Mouse (Mus musculus) WW6 (cell line): ENCODE results near the gene Gm37240.

Experiments
- DNase-seq: peaks from one replicate; pipeline ENCODE4 v3.0.0-alpha.2; 2013; ENCODE audit warnings: low read depth, low spot score

The Gm37240 gene

GRCm38 (mm10) chr3:85827283-85827682, 60.0 kb downstream of the Gm37240 start:
- no peak for DNase-seq

- DNase-seq: no peak
Observed at GRCm38 (mm10) chr3:85820839-85821548, 66.3 kb downstream of the Gm37240 start.

- DNase-seq: no peak
Observed at GRCm38 (mm10) chr3:85819319-85819718, 68.0 kb downstream of the Gm37240 start.

- no peak for DNase-seq
Observed at GRCm38 (mm10) chr3:85817191-85817590, 70.1 kb downstream of the Gm37240 start, which contains the start of gene Fam160a1. Gene Fam160a1, minus strand, starts transcription at chr3:85817291.

- DNase-seq: no peak
Observed at GRCm38 (mm10) chr3:85814241-85814640, 73.1 kb downstream of the Gm37240 start.

GRCm38 (mm10) chr3:85813101-85814014, 74.0 kb downstream of the Gm37240 start:
- no peak for DNase-seq

GRCm38 (mm10) chr3:85812010-85812409, 75.3 kb downstream of the Gm37240 start:
- no peak for DNase-seq

- DNase-seq: no peak
Observed at GRCm38 (mm10) chr3:85793166-85793565, 94.2 kb downstream of the Gm37240 start.

GRCm38 (mm10) chr3:85789748-85790147, 97.6 kb downstream of the Gm37240 start:
- DNase-seq: no peak

GRCm38 (mm10) chr3:85786501-85786900, 100.8 kb downstream of the Gm37240 start:
- no peak for DNase-seq

- no peak for DNase-seq
Observed at GRCm38 (mm10) chr3:85780906-85781305, 106.4 kb downstream of the Gm37240 start.

- DNase-seq: no peak
Observed at GRCm38 (mm10) chr3:85780332-85780731, 107.0 kb downstream of the Gm37240 start.

GRCm38 (mm10) chr3:85777841-85778240, 109.5 kb downstream of the Gm37240 start:
- no peak for DNase-seq

- DNase-seq: no peak
Observed at GRCm38 (mm10) chr3:85777356-85777755, 110.0 kb downstream of the Gm37240 start.

- no peak for DNase-seq
Observed at GRCm38 (mm10) chr3:85776707-85777106, 110.6 kb downstream of the Gm37240 start.

- no peak for DNase-seq
Observed at GRCm38 (mm10) chr3:85776126-85776525, 111.2 kb downstream of the Gm37240 start.

GRCm38 (mm10) chr3:85773886-85774285, 113.4 kb downstream of the Gm37240 start:
- no peak for DNase-seq

- no peak for DNase-seq
Observed at GRCm38 (mm10) chr3:85773425-85773824, 113.9 kb downstream of the Gm37240 start.

- no peak for DNase-seq
Observed at GRCm38 (mm10) chr3:85764937-85765337, 122.4 kb downstream of the Gm37240 start.

GRCm38 (mm10) chr3:85764008-85764834, 123.1 kb downstream of the Gm37240 start:
- DNase-seq: no peak

GRCm38 (mm10) chr3:85757944-85758343, 129.4 kb downstream of the Gm37240 start:
- no peak for DNase-seq

- no peak for DNase-seq
Observed at GRCm38 (mm10) chr3:85757435-85757834, 129.9 kb downstream of the Gm37240 start.
